Mouse (Mus musculus) heart, postnatal 36 days (tissue): ENCODE data around the gene Ehd1. TPM values are rescaled to one million over a fixed set of nuclear protein-coding genes. Genes with fewer than 3 reads are reported as not detected.
"Not testable (repeated sequence)": the region's sequence is repeated elsewhere in the genome, so short reads cannot be mapped to it uniquely, and the experiment has no call there.

Source experiments
- DNase-seq, 2 experiments: peaks; one replicate each; pipeline ENCODE4 v3.0.0; 2021 to 2022
- intact Hi-C: fragments of 180-260 bp; cut with DNase I; formaldehyde crosslinking; loops from one replicate; pipeline ENCODE4 v1.15.1; 2025
- total RNA-seq, 2 experiments: library from RNA; stranded (reverse); gene quantifications; 2 replicates each; pipeline ENCODE4 v1.2.3; 2021

The Ehd1 gene
- total RNA-seq, 2 experiments from 2014 or later = 105 to 151 TPM

- intact Hi-C loops = loop anchor here (2.0 kb wide), 1 partner anchor 13 kb away; no protein-coding TSS in a partner anchor
- DNase-seq = peak; percentile 78 to 85
Observed at GRCm38 (mm10) chr19:6277661-6278438, 1.3 kb downstream of the Ehd1 start.

- intact Hi-C loops = no loop called here
- no peak for DNase-seq
Observed at GRCm38 (mm10) chr19:6278439-6279073, 2.0 kb downstream of the Ehd1 start.

DNA sequence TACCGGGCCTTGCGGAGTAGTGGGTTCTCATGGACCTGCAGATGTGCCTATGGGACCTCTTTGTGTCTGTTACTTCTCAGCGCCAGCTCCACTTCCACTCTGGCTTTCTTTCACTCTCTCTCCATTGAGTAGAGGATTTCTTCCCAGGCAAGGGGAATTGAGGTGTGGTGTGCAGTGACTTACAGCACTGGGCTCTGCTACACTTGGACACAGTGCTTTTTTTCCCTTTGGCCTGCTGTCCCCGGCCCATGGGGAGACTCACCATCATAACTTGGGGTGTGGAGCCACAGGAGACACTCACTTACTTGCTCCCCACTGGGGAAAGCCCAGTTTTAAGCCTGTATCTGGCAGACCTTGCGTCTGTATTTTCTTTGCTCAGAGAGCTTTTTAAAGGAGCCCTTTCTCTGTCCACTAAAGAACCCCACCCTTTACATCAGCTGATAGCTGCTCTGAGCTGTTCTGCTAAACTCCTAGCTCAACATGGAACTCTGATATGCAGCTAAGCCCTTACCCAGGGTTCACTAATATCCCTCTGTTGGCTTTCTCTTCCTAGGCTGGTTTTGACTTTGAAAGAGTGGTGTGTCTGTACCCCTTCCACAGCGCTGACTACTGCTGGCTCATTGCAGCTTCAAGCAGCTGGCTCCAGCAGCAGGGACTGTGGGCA, 3.1 kb downstream of the Ehd1 start:
- DNase-seq = no peak
- intact Hi-C loops = no loop called here

GRCm38 (mm10) chr19:6280554-6280953, 4.0 kb downstream of the Ehd1 start:
- DNase-seq = no peak

DNA sequence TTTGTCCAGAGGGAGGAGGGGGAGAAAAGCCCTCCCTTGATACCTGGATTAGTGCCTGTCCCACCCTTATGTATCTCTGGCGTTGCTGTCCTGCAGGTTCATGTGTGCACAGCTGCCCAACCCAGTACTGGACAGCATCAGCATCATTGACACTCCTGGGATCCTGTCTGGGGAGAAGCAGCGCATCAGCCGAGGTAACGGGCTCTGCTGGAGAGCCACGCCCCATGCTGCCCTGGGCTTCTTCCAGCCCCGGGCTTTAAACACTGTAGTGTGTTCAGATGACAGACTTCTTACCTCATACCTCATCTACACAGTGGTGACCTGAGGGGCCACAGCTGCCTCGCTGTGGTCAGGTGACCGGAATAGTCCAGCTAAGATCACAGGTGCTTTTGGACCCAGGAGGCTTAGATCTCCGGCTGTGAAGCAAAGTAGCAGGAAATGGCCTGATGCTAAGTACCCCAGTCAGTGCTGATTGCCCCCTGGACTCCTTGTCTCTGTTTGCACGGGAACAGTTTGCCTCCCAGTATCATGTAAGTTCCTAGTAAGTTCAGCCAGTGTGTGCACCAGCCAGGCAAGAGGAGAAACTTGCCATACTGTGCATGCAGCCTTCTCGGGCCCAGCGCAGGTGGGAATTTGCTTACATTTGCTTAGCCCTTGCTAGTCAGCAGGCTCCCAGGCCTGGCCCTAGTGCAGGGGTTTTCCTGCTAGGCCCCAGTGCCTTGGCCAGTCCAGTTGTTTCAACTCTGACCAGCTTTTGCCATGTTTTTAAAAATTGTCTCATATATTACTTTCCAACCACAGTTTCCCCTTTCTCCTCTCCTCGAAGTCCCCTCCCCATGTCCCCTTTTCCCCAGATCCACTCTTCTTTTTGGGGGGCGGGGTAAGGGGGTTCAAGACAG, 4.8 kb downstream of the Ehd1 start:
- intact Hi-C loops = no loop called here
- DNase-seq = no peak

More at GRCm38 (mm10) chr19:6280554-6280953, 4.0 kb downstream of the Ehd1 start:
- intact Hi-C loops = no loop called here

DNA sequence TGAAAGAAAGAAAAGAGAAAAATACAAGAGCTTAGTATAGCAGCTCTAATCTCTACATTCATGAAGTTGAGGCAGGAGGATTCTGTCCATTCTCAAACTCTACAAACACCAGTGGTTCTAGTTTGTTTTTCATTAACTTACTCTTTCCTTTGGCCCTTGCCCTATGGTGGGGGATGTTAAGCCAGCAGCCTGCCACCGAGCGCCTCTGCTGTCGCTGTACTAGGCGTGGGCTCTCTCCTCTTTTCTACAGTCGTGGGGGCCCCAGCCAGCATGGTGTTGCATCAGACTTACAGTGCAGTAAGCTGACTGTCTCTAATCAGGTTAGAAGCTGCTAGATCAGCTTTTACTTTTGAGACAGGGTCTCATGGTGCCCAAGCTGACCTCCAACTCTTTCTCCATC, 6.5 kb downstream of the Ehd1 start:
- intact Hi-C loops = no loop called here
- DNase-seq = no peak

- DNase-seq = no peak
- intact Hi-C loops = no loop called here
Observed at GRCm38 (mm10) chr19:6284502-6284901, 8.0 kb downstream of the Ehd1 start.

DNA sequence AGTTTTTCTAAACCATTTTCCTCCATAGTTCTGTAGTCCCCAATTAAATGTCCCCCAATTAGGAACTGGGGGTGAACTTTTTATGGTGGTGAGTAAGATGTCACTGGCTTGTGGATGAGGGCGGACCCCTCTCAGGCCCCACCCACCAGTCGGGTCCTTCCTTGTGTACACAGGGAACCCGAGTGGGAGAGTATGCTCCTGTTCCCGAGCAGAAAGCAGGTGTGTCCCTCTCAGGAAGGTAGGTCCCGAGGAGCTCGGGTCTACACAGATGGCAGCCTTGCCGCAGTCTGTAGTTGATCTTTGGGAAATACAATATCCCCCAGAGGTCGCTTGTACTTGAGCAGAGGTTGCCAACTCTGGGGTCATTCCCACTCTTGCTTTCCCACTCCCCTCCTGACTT, 8.7 kb downstream of the Ehd1 start:
- DNase-seq = no peak

DNA sequence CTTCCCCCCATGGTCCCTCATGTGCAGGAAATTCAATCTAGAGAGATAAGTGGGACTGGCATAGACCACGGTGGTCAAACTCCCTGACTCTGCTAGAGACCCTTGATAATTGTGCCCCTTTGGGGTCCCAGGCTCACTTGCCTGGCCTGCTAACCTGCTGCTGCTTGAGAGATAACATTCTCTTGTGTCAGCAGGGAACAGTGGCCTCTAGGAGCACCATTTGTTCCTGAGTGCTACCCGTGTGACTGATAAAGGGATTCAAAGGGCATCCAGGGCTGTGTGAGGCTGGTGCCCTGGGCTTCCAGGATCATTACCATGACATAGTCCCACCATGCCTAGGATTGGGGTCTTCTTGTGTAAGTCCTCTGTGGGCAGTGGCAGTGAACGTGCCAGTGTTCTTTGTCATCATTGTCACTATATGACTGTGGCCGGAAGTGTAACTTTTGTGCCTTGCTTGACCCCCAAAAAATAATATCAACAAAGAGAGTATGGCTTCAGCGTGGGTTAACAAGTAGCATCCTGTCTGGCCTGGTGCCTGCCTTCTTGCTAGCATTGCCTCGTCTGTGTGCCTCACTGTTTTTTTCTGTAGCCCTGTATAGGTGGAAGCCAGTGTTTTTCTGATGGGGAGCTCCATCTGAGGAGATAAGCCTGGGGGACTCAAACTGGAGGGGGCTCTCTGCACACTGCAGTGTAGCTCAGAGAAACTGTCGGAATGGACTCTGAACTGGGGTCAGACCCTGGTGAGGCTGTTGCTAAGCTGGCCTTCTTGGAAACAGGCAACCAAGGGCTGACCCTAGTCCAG, 9.3 kb downstream of the Ehd1 start:
- DNase-seq = no peak
- intact Hi-C loops = no loop called here

More for the DNA sequence above, 8.7 kb downstream of the Ehd1 start:
- intact Hi-C loops = no loop called here

- intact Hi-C loops = no loop called here
- peak in 1 of 2 experiments; percentile 71 for DNase-seq
Observed at GRCm38 (mm10) chr19:6286434-6287401, 10.2 kb downstream of the Ehd1 start.

DNA sequence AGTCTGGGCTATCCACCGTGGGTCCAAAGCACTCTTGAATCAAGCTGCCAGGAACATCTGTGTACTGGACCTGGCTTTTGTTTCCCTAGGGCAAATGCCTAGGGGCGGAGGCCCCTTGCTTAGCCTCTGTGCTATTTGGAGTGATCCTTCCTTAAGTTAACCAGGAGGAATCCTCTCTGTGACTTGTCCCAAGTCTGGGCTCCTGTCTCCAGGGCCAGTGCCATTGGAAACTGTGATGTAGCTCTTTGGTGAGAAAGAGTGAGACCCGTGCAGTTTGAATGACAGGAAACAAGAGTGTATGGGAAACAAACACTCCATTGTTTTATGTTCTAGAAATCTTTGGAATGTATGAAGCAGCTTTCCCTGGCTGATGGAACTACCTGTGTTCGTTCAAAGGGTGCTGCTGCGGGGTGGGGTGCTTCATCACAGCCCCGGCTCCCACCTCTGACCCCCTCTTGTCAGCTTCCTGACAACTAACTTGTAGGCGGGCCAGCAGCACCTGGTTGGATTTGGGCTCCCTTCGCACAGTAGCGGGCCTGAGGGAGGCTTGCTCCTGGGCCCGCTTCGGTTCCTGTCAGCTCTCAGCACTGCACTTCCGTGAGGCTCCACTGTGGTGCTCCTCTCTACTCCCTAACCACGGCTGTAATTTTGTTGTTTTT, 11.8 kb downstream of the Ehd1 start:
- DNase-seq = no peak
- intact Hi-C loops = loop anchor here (1.0 kb wide), 1 partner anchor 12 kb away; no protein-coding TSS in a partner anchor

GRCm38 (mm10) chr19:6289696-6290238, 13.2 kb downstream of the Ehd1 start:
- no peak for DNase-seq
- intact Hi-C loops = loop anchor here (2.0 kb wide), 1 partner anchor 13 kb away; the partner anchor contains the start of gene Ehd1

GRCm38 (mm10) chr19:6290720-6291116, 14.2 kb downstream of the Ehd1 start:
- not testable (repeated sequence) for DNase-seq
- intact Hi-C loops = loop anchor here (2.0 kb wide), 1 partner anchor 14 kb away; the partner anchor contains the start of gene Ehd1

GRCm38 (mm10) chr19:6291117-6291781, 14.7 kb downstream of the Ehd1 start:
- intact Hi-C loops = loop anchor here (2.0 kb wide), 1 partner anchor 14 kb away; the partner anchor contains the start of gene Ehd1
- DNase-seq = peak in 1 of 2 experiments; percentile 66

- DNase-seq = no peak
- intact Hi-C loops = no loop called here
Observed at GRCm38 (mm10) chr19:6292262-6292661, 15.7 kb downstream of the Ehd1 start.

DNA sequence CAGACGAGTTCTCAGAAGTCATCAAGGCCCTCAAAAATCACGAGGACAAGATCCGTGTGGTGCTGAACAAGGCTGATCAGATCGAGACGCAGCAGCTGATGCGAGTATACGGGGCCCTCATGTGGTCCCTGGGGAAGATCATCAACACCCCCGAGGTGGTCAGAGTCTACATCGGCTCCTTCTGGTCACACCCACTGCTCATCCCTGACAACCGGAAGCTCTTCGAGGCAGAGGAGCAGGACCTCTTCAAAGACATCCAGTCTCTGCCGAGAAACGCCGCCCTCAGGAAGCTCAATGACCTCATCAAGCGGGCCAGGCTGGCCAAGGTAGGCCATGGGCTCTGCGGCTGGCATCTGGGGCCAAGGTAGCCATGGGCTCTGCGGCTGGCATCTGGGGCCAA, 17.8 kb downstream of the Ehd1 start:
- intact Hi-C loops = no loop called here
- DNase-seq = no peak
